Mouse (Mus musculus) intestine, postnatal 0 days (tissue): ENCODE data around the gene Hnrnpk. TPM values are rescaled to one million over a fixed set of nuclear protein-coding genes. Genes with fewer than 3 reads are reported as not detected.
A peak's percentile ranks its signal among the peaks of the same experiment; 100 is the strongest.
"Not testable (repeated sequence)": the region's sequence is repeated elsewhere in the genome, so short reads cannot be mapped to it uniquely, and the experiment has no call there.

Source experiments
- ATAC-seq: fragments of 200-750 bp; cut with Nextera tagmentation; 2 replicates; pipeline ENCODE4 v1.8.0; 2017; ENCODE audit warnings: mild to moderate bottlenecking, moderate TSS enrichment, moderate library complexity
- H3K27ac ChIP-seq: fragments of 300-500 bp; sonication (generic); 2 replicates; pipeline ENCODE4 v1.5.1; 2014; ENCODE audit warnings: mild to moderate bottlenecking, low read depth, low read length, moderate library complexity
- H3K27me3 ChIP-seq: fragments of 300-500 bp; sonication (generic); replicated peaks from 2 replicates; pipeline ENCODE4 v1.6.1; 2014; ENCODE audit warnings: low read length, mixed read lengths; ENCODE audit not compliant: control insufficient read depth, insufficient read depth
- H3K36me3 ChIP-seq: fragments of 300-500 bp; sonication (generic); 2 replicates; pipeline ENCODE4 v1.6.1; 2014; ENCODE audit warnings: mild to moderate bottlenecking, moderate library complexity; ENCODE audit not compliant: control insufficient read depth, insufficient read depth
- H3K4me1 ChIP-seq: fragments of 300-500 bp; sonication (generic); replicated peaks from 2 replicates; pipeline ENCODE4 v1.6.1; 2014; ENCODE audit warnings: antibody characterized with exemption, low read length, mixed read lengths; ENCODE audit not compliant: control insufficient read depth, insufficient read depth
- H3K4me2 ChIP-seq: fragments of 300-500 bp; sonication (generic); replicated peaks from 2 replicates; pipeline ENCODE4 v1.6.1; 2014; ENCODE audit warnings: low read depth, mild to moderate bottlenecking, moderate library complexity
- H3K4me3 ChIP-seq: fragments of 300-500 bp; sonication (generic); 2 replicates; pipeline ENCODE4 v1.5.1; 2014; ENCODE audit warnings: low read depth, low read length
- H3K9ac ChIP-seq: fragments of 300-500 bp; sonication (generic); 2 replicates; pipeline ENCODE4 v1.6.1; 2014; ENCODE audit warnings: mild to moderate bottlenecking, low read depth, low read length
- H3K9me3 ChIP-seq: fragments of 300-500 bp; sonication (generic); 2 replicates; pipeline ENCODE4 v1.6.1; 2016; ENCODE audit warnings: mixed run types; ENCODE audit not compliant: control insufficient read depth
- CTCF ChIP-seq: sonication (generic); IDR thresholded peaks from 2 replicates; pipeline ENCODE4 v1.5.1; 2016; ENCODE audit warnings: low read depth, mild to moderate bottlenecking, control low read depth, antibody characterized with exemption, moderate library complexity
- WGBS: fragments of 180-500 bp; shearing (Covaris S2); extraction: QIAGEN DNeasy Blood & Tissue Kit; methylation state at CpG from one replicate; pipeline ENCODE4 v1.1.7; 2014; 5-methylcytosine and 5-hydroxymethylcytosine counted together
- polyA plus RNA-seq: library from polyadenylated mRNA; unstranded; fragments of >200 nt; fragmentation: Nextera tagmentation; extraction: Ambion mirVana; gene quantifications from 2 replicates; pipeline ENCODE4 v1.2.1, GENCODE M21; 2015

Hnrnpk gene
- polyA plus RNA-seq, 1 experiment from 2014 or later = 424 TPM

DNA sequence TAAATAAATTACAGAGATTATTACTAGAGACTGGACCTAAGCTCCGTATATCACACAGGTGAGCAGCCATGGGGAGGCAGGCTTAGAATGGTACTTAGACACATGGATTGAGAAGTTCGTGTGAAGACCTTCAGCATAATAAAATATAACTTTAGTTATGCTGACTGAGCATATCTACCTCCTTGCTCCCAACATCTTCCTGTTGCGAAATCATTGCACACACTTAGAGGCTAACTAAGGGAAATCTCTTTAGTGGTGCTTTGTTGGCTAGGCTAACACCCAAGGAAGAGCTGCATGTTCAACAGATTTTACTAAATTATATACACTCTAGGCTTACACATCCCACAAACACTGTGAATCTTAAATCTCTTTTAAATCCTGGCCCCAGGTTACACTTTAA lies 36.8 kb downstream of the Hnrnpk start:
- H3K4me3 ChIP-seq = no peak overlapping the region
- TF ChIP-seq CTCF = no peak
- no peaks in the 10 kb centered on the region for H3K36me3 ChIP-seq
- 57% methylated on average over 3 of the region's 3 CpGs for WGBS
- no peak overlapping the region for H3K9ac ChIP-seq
- no peaks in the 10 kb centered on the region for H3K4me1 ChIP-seq
- H3K4me2 ChIP-seq = no peak overlapping the region
- no peak overlapping the region for H3K27ac ChIP-seq
- no peaks in the 10 kb centered on the region for H3K27me3 ChIP-seq
- ATAC-seq = no peak
- H3K9me3 ChIP-seq = no peaks in the 10 kb centered on the region

DNA sequence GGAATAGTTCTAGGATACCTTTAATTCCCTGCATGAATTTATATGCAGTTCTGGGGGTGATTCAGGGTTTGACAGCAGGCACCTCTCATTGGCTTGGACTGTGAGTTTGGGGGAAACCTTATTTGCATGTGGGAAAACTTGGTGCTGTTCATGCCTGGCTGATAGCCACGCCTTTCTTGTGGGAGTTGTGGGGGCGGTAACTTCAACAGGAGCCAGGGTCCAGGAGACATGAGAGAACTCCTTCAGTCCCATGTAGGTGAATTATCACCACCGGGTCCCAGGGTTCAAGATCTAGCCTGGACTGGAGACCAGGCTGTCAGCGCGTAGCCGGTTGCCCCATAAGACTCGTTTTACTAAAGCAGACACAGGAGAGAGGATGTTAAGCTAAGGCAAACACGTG lies 38.0 kb downstream of the Hnrnpk start:
- 65% methylated on average over 8 of the region's 8 CpGs for WGBS
- H3K27ac ChIP-seq = peak overlapping the region; percentile 83
- ATAC-seq = peak; percentile 2; the same call in 1 of the 2 replicates

DNA sequence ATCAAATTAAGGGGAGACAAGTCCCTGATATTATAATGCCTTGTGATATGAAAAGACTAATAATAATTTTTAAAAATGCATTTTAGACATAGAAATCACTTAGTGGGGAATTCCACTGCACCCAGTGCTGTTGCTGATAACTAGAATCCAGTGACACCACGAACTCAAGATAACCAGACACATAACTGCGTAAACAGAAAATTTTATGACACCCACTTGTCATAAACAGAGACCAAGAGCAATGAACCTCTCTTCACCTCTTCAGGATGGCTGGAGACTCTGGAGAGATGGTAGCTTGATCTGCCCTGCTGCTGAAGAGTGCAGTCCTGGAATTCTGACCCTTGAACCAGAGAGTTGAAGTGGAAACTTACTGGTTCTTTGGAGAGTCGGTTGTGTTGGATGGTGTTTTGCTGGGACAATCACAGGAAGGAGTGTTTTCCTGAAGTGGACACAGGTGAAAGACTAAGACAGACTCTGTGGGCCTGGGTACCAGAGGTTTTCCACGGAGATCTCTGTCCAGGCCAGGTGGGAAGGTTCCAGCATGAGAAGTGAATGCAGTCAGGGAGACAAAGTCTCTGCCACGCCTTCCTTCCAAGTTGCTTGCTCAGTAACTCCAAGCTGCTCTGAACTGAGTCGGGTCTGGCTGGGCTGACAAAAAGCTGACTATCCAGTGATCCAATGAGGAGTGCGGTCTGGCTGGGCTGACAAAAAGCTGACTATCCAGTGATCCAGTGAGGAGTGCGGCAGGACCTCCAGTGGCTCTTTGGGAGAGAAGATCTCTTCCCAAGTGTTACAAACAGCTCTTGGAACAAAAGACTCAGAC lies 38.6 kb downstream of the Hnrnpk start:
- H3K27me3 ChIP-seq = no peaks in the 10 kb centered on the region
- 0 out of 2 replicates have a peak overlapping the region, but pooled peaks have one; percentile 22 for H3K9ac ChIP-seq
- peak; percentile 89 for ATAC-seq
- no peaks in the 10 kb centered on the region for H3K4me1 ChIP-seq
- H3K4me2 ChIP-seq = peak overlapping the region; percentile 30
- peak overlapping the region; percentile 83 for H3K27ac ChIP-seq
- TF ChIP-seq CTCF = no peak
- 39% methylated on average over 8 of the region's 8 CpGs for WGBS
- no peaks in the 10 kb centered on the region for H3K36me3 ChIP-seq
- no peaks in the 10 kb centered on the region for H3K9me3 ChIP-seq
- no peak overlapping the region for H3K4me3 ChIP-seq

More for the DNA sequence above, 38.0 kb downstream of the Hnrnpk start:
- Histone ChIP-seq H3K4me2 (peak overlapping the region; percentile 30), H3K9ac (0 out of 2 replicates have a peak overlapping the region, but pooled peaks have one; percentile 22)
- H3K4me1 ChIP-seq, H3K4me3 ChIP-seq, H3K9me3 ChIP-seq, H3K36me3 ChIP-seq, H3K27me3 ChIP-seq: not testable (repeated sequence)

DNA sequence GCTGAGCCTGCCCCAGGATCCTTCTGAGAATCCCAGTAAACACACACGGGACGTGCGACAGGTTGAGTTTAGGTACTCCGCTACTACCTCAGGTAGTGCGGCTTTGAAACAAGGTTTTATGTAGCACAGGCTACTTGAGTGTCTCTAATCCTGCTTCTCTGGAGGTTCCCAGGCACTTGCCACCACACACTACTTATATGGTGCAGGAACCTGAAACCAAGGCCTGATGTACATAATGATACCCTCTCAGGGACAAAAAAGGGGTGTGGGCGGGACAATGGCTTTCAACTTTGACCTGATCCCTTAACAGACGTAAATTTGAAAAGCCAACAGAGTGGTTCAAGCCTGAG lies 43.9 kb downstream of the Hnrnpk start:
- ATAC-seq = peak; percentile 62
- Histone ChIP-seq H3K36me3 (no peaks in the 10 kb centered on the region), H3K27me3 (0 out of 2 replicates have a peak, but pooled peaks cover 2% of the 10 kb centered on the region), H3K4me1 (no peaks in the 10 kb centered on the region; the same call in 1 of the 2 replicates), H3K9me3 (no peaks in the 10 kb centered on the region), H3K9ac (peak overlapping the region; percentile 47), H3K4me3 (peak overlapping the region; percentile 68), H3K4me2 (peak overlapping the region; percentile 99), H3K27ac (peak overlapping the region; percentile 70)
- WGBS = 3% methylated on average over 7 of the region's 7 CpGs
- TF ChIP-seq CTCF = no peak

DNA sequence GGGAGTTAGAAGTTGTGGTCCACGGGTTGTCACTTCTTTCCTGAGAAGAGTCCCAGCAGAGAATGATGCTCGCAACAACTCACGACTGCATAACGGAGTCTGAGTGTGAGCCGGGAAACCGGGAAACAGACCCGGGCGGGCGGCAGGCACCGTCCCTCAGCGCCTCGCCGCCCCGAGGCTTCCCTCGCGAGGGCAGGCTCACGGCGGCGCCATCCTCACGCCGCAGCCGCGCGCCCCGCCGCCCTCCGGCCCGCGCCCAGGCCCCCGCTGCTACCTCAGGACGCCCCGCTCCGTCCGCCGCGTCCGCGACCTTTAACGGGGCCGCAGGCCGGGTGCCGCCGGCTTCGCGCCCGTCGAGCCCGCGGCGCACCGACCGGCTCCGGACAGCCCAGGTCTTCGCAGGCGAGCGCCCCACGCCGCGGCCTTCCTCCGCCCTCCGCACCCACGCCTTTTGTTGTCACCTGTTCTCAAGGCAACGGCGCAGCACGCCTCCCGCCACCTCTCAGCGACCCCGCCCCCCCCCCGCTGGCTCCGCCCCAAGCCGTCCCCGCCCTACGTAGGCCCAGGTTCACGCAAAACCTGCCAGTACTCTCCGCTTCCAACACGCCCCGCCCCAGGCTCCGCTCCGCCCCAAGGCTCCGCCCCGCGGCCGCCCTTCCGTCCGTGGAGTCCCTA lies 44.4 kb downstream of the Hnrnpk start, which contains the start of gene Kif27:
Gene Kif27 (minus strand): TSS at position 494 of the 675 bp plus-strand sequence.
- ATAC-seq = peak; percentile 97
- H3K27ac ChIP-seq = peak within 1 kb of the TSS; percentile 70
- peak within 1 kb of the TSS; percentile 68 for H3K4me3 ChIP-seq
- WGBS = under 1% methylated on average over 79 of the region's 85 CpGs
- no peaks in the 10 kb centered on the region for H3K9me3 ChIP-seq
- H3K4me1 ChIP-seq = no peaks in the 10 kb centered on the region; the same call in 1 of the 2 replicates
- peak within 1 kb of the TSS; percentile 99 for H3K4me2 ChIP-seq
- no peaks in the 10 kb centered on the region for H3K36me3 ChIP-seq
- peak within 1 kb of the TSS; percentile 47 for H3K9ac ChIP-seq
- H3K27me3 ChIP-seq = 0 out of 2 replicates have a peak, but pooled peaks cover 2% of the 10 kb centered on the region
- no peak for TF ChIP-seq CTCF

DNA sequence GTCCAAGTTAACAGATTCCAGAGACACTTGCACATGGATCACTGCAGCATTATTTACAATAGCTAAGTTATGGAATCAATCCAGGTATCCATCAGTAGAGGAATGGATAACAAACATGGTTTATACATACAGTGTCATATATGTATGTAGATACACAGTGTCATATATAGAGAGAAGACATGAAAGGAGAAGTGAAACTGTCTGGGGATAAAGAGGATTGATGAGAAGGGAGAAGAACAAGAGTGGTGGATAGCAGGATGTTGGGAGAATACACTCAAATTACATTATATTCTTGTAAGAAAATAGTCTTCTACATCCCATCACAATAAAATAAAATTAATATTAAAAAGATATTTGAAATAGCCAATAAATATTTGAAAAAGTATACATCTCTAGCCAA lies 50.1 kb downstream of the Hnrnpk start:
- no peak for ATAC-seq
- TF ChIP-seq CTCF = no peak
- H3K9ac ChIP-seq = no peak overlapping the region
- 0 out of 2 replicates have a peak, but pooled peaks cover 2% of the 10 kb centered on the region for H3K27me3 ChIP-seq
- no peaks in the 10 kb centered on the region for H3K4me1 ChIP-seq
- H3K4me2 ChIP-seq = no peak overlapping the region
- H3K36me3 ChIP-seq = no peaks in the 10 kb centered on the region
- H3K9me3 ChIP-seq = no peaks in the 10 kb centered on the region
- H3K4me3 ChIP-seq = no peak overlapping the region
- H3K27ac ChIP-seq = no peak overlapping the region
